Mouse (Mus musculus) skeletal muscle tissue, adult 2 months (tissue): ENCODE results near the gene 1700067K01Rik.
"Not testable (repeated sequence)": the region's sequence is repeated elsewhere in the genome, so short reads cannot be mapped to it uniquely, and the experiment has no call there.

Experiments
- DNase-seq: peaks from one replicate; pipeline ENCODE4 v3.0.0-alpha.2; 2012; ENCODE audit warnings: low read depth, low spot score

Gene 1700067K01Rik

GRCm38 (mm10) chr8:83983222-83983621 is 18.1 kb upstream of the 1700067K01Rik start:
- not testable (repeated sequence) for DNase-seq

- no peak for DNase-seq
Measured at GRCm38 (mm10) chr8:83989243-83989642, 12.1 kb upstream of the 1700067K01Rik start.

DNA sequence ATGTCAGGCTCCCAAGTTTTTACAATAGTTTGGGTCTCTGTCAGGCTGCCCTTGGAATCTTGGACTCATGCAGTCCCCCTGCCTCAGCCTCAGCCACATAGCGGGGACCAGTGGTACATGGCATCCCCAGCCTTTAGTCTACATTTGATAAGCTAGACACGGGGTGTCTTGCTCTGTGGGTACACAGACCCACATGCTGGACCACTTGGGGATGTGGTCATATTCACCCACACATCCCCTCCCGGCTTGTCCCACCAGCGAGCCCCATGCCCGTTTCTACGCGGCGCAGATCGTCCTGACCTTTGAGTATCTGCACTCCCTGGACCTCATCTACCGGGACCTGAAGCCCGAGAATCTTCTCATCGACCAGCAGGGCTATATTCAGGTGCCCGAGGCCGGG is 11.1 kb upstream of the 1700067K01Rik start:
- DNase-seq: no peak

- no peak for DNase-seq
Measured at GRCm38 (mm10) chr8:83992488-83992887, 8.8 kb upstream of the 1700067K01Rik start.

DNA sequence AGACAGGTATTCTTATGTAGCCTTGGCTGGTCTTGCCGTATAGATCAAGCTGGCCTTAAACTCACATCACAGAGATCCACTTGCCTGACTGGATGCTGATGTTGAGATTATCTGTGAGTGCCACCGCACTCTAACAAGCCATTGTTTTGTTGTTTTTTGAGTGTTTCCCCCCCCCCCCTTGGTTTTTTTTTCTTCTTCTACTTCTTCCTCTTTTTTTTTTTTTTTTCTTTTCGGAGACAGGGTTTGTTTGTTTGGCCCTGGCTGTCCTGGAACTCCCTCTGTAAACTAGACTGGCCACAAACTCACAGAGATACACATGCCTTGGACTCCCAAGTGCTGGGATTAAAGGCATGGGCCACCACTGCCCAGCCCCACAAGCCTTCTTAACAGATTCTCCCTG is 7.3 kb upstream of the 1700067K01Rik start:
- no peak for DNase-seq

DNA sequence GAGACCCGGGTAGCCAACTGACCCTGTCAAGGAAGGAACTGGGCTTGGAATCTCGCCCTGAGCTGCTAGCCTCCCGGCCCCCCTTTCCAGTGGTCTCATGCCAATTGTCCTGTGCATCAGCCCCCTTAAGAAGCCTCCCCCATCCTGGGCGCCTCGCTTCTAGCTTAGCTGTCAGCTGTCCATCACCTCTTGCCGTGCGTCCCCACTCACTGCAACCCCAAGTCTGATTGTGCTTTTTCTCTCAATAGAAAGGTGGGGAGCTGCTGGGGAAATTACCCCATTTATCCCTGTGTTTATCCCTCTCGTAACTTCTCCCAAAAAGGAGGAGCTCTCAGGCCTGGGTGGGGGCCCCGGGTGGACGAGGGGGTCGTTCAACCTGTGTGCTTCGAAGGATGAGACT is 5.3 kb upstream of the 1700067K01Rik start:
- DNase-seq: no peak

GRCm38 (mm10) chr8:83996567-83997505 is 4.5 kb upstream of the 1700067K01Rik start:
- peak; percentile 93 for DNase-seq

DNA sequence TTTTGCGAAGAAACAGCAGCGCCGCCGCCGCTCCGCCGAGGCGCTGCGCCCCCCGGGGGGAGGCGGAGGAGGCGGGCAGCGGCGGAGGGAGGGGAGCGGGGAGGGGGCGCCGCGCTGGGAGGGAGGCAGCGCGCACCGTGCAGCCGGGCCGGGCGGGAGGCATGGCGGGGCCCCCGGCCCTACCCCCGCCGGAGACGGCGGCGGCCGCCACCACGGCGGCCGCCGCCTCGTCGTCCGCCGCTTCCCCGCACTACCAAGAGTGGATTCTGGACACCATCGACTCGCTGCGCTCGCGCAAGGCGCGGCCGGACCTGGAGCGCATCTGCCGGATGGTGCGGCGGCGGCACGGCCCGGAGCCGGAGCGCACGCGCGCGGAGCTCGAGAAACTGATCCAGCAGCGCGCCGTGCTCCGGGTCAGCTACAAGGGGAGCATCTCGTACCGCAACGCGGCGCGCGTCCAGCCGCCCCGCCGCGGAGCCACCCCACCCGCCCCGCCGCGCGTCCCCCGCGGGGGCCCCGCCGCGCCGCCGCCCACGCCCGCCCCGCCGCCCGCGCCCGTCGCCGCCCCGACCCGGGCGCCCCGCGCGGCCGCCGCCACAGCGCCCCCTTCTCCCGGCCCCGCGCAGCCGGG is 3.7 kb upstream of the 1700067K01Rik start, which contains the start of gene Samd1:
Gene Samd1, plus strand, starts transcription at position 162 of the 631 bp plus-strand sequence.
- DNase-seq: no peak

DNA sequence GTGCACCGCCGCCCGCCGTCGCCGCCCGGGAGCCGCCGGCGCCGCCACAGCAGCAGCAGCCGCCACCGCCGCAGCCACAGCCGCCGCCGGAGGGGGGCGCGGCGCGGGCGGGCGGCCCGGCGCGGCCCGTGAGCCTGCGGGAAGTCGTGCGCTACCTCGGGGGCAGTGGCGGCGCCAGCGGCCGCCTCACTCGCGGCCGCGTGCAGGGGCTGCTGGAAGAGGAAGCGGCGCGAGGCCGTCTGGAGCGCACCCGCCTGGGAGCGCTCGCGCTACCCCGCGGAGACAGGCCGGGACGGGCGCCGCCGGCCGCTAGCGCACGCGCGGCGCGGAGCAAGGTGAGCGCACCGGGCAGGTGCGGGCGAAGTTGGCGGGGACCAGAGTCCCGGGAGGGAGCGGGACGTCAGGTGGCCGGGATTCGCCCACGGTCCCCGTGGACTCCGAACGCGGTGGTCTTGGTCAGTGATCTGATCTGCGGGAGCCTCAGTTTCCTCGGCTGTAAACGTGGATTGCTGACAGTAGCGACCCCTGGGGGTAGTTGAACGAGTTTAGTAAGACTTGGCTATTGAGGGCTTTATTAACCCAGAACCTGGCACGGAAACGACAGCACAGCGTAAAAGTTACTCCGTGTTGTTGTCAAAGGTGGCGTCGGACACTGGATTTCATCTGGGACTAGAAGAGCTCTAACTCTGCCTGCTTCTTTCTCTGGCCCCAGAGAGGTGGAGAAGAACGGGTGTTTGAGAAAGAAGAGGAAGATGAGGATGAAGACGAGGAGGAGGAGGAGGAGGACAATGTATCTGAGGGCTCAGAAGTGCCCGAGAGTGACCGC is 2.9 kb upstream of the 1700067K01Rik start:
- DNase-seq: no peak

GRCm38 (mm10) chr8:83999057-83999705 is 2.1 kb upstream of the 1700067K01Rik start:
- no peak for DNase-seq

DNA sequence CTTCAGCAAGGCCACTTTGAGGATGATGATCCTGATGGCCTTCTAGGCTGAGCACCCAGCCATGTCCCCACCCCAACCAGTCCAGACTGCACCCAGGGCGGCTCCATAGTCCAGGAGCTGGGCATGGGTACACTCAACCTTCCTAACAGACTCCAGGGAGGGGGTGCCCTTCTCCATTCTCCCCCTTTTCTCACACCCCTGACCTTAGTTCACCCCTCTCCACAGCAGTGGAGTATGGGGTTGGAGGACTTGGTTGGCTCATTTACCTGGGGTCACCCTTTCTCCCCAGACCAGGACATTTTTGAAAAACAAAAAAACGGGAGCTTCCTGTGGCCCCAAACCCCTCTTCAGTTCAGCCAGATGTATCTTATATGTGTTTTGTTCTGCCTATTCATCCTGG is 1.5 kb upstream of the 1700067K01Rik start:
- no peak for DNase-seq

- DNase-seq: no peak
Measured at GRCm38 (mm10) chr8:84002957-84003611, 1.8 kb downstream of the 1700067K01Rik start.

DNA sequence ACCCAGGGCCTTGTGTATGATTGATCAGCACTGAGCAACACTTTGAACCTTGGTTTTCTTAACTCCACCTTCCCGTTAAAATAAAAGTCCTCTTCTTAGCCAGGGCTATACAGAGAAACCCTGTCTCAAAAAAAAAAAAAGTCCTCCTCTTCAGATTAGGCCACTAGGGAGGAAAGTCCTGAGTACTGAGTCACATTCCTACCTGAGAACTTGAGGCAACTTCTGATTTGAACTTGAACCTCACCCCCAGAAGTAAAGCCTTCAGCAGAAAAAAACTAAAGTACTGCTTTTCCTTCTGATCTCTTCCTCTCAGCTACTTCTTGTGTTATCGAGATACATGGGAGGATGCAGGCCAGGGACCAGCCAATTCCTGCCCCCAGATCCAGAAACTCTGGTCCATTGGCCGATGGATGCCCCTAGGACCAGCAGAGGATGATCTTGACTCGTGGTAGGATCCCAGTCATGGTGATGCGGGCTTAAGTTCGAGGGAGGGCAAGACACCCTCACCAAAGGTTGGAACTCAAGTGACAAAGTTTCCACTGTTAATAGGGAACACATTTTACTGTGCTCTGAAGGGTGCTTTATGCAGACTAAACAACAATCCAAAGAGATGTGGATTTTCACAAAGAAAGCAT is 2.4 kb downstream of the 1700067K01Rik start:
- DNase-seq: no peak

DNA sequence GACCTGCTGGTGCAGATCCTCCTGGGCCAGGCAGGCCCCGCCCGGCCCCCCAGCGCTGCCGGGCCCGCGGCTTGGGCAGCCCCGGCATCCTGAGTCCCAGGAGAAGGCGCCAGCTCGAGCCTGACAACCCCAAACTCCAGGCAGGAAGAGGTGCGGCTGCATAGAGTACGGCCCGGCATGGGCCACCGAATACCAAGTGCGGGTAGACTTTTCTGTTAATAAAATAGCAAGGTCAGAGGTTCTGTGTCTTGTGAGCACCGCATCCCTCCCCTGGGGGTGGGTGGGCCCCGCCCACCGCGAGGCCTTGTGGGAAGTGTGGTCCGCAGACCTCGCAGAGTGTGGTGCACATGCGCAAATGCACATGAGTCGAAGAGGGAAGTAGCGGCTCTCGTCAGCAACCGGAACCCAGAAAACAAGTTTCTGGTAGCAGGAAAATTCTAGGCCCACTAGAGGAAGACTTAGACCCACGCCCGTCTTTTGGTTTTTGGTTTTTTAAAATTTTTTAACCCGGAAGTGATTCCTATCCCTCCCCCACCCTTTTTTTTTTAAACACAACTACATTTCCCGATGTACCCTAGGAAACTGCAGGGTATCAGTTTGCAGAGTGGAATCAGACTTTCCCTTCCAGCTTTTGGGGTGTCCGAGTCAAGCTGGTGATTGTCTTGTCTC is 3.4 kb downstream of the 1700067K01Rik start:
- DNase-seq: peak; percentile 97

GRCm38 (mm10) chr8:84005502-84005901 is 4.2 kb downstream of the 1700067K01Rik start:
- not testable (repeated sequence) for DNase-seq

DNA sequence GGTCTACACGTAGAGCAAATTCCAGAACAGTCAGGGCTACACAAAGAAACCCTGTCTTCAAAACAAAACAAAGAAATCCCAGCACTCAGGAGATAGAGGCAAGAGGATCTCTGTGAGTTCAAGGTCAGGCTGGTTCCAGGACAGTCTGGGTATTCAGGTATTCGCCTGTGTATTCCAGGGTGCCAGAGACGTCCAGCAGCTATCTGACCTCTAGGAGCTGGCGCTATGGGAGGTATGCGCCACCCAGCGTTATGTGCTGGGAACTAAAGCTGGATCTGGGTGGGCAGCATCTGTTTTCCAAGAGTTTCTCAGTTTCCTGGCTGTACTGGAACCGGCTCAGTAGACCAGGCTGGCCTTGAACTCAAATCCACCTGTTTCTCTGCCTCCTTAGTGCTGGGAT is 7.1 kb downstream of the 1700067K01Rik start:
- no peak for DNase-seq

- peak; percentile 65 for DNase-seq
Measured at GRCm38 (mm10) chr8:84009876-84010275, 8.6 kb downstream of the 1700067K01Rik start.

DNA sequence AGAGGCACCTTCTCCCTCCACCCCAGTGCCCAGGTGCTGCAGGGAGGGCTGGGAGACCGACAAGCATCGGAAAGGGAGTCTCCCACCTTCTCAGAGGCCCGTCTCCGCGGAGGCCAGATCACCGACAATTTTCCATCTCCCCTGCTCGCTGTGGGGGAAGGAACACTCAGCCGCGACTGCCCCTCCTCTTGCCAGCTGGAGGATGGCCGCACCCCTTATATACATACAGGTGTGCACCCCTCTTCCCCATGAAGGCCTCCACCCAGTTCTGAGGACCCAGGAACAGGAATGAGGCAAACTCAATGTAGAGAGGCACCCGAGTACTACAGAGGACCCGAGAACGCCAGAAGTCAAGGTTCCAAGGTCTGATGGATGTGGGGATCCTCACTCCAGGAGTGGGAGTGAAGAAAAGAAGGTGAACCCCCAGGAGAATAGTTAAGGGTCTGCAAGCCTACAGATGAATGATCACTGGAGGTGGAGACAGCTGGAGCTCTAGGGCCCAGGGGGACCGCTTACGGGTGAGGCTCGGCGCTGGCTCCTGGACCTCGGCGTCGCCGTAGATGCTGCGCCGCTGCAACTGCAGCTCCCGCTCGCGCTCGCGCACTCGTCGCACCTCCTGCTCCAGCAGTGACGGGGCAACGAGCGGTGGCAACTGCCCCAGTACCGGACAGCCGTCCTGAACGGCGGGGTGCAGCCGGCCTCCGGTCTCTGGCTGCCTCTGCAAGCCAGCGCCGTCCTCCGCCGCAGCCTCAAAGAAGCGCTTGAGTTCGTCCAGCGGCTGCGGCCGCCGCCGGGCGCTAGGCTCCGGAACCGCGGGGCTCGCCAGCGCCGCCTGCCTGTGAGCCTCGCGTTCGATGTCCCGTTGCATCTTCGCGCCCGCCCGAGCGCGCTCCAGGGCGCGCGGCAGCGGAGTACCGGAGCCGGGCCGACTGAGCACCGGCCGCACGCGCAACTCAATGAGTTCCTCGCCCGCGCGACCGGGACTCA is 9.6 kb downstream of the 1700067K01Rik start:
- no peak for DNase-seq
